Mouse (Mus musculus): ENCODE results near the gene Olfr672.
"Not testable (repeated sequence)": the region's sequence is repeated elsewhere in the genome, so short reads cannot be mapped to it uniquely, and the experiment has no call there.

Gene Olfr672

GRCm38 (mm10) chr7:105001929-105002328 is at the start of gene Olfr672:
Olfr672 (minus strand) TSS chr7:105002029.
- no peak for DNase-seq (ENCODE audit: low spot score)

GRCm38 (mm10) chr7:105033836-105034235 is 32.0 kb upstream of the Olfr672 start:
- not testable (repeated sequence) for DNase-seq (ENCODE audit: low spot score)

GRCm38 (mm10) chr7:105032398-105032797 is 30.6 kb upstream of the Olfr672 start, which contains the start of gene Olfr676:
Olfr676 (plus strand) TSS chr7:105032698.
- DNase-seq (ENCODE audit: low spot score): no peak

GRCm38 (mm10) chr7:105028360-105028759 is 26.5 kb upstream of the Olfr672 start, which contains the start of gene Olfr675:
Olfr675 (minus strand) TSS chr7:105028460.
- no peak for DNase-seq (ENCODE audit: low spot score)

- no peak for DNase-seq (ENCODE audit: low spot score)
These were observed 20.7 kb upstream of the Olfr672 start for GRCm38 (mm10) chr7:105022530-105022929.

DNA sequence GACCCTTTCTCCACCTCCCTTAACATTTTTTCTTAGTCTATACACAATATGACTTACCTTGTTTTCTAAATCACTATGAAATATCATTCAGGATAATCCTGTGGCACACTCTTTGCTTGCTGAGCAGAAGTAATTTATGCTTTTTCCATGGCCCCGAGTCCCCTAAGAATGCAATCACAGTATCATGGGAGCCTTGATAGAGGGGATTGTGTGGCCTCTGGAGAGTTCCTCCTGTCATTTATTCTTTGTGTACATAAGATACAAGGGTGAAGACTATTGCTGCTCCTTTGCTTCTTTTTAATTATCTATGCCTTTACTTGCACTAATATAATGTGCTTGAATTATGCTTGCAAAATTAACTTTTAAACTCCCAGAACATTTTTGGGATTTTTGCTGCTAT is 22.8 kb downstream of the Olfr672 start, which contains the start of gene Olfr671:
TSS of gene Olfr671 (minus strand) at position 101 of the 400 bp plus-strand sequence.
- no peak for DNase-seq (ENCODE audit: low spot score)

DNA sequence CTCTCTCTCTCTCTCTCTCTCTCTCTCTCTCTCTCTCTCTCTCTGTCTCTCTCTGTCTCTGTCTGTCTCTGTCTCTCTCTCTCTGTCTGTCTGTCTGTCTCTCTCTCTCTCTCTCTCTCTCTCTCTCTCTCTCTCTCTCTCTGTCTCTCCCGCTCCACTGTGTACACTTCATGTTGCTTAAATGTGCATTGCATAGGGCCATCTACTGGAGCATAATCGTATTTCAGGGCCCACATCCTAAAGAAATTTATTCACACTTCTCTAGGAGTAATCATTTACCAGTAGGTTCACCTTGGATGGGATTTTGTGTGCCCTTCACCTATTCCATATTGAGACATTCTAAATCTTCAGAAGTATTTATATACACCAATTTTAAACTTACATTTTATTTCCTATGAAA is 29.3 kb downstream of the Olfr672 start:
- not testable (repeated sequence) for DNase-seq (ENCODE audit: low spot score)

- DNase-seq (ENCODE audit: low spot score): no peak
These were observed 39.3 kb downstream of the Olfr672 start, which contains the start of gene Olfr670 for GRCm38 (mm10) chr7:104962520-104962919. Olfr670 (minus strand) TSS chr7:104962620.

DNA sequence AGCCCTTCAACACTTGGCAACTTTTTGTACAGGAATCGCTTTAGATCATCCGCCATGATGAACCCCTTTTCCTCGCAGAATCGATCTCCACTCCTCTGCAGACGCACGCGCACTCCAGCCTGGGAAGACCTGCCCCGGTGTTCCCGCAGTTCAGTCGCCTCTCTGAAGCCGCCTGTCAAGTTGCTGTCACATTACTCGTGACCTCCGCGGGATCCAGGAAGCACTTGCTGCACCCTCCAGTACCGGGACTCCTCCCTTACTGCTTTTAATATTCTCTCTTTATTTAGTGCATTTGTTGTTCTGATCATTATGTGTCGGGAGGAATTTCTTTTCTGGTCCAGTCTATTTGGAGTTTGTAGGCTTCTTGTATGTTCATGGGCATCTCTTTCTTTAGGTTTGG is 51.6 kb downstream of the Olfr672 start:
- not testable (repeated sequence) for DNase-seq (ENCODE audit: low spot score)
